Mouse (Mus musculus): Measurements from ENCODE around the gene Zfp213. TPM values are rescaled to one million over a fixed set of nuclear protein-coding genes. Genes with fewer than 3 reads are reported as not detected.

Gene Zfp213
- total and polyA plus RNA-seq, 2 experiments from 2014 or later = 10.9 to 18.8 TPM

- Histone ChIP-seq H3K4me3 (ENCODE audit: low read depth, low read length) (peak overlapping the region; percentile 81; the same call in 1 of the 2 replicates), H3K4me1 (ENCODE audit: insufficient read depth) (no peaks in the 10 kb centered on the region), H3K36me3 (ENCODE audit: insufficient read depth) (no peaks in the 10 kb centered on the region), H3K27ac (ENCODE audit: low read depth, low read length) (no peak overlapping the region), H3K4me2 (ENCODE audit: low read depth) (peak overlapping the region; percentile 52; the same call in 1 of the 2 replicates), H3K9me3 (ENCODE audit: low read length) (no peaks in the 10 kb centered on the region), H3K27me3 (ENCODE audit: insufficient read depth, low read length) (peaks cover 5% of the 10 kb centered on the region; the same call in 1 of the 2 replicates), H3K9ac (no peak overlapping the region)
- no peak for TF ChIP-seq CTCF (IDR thresholded peaks at IDR 0.05; ENCODE audit: low read depth)
- 12% methylated on average over 6 of the region's 6 CpGs for WGBS
- ATAC-seq (no peak), DNase-seq (no peak)
These were observed 18.2 kb downstream of the Zfp213 start for GRCm38 (mm10) chr17:23545841-23546240.

- no peak for ATAC-seq
- DNase-seq = no peak
- WGBS = 90% methylated on average over 1 of the region's 1 CpGs
- H3K4me2 ChIP-seq (ENCODE audit: low read depth) = no peak overlapping the region
- H3K9ac ChIP-seq = no peak overlapping the region
- H3K4me3 ChIP-seq (ENCODE audit: low read depth, low read length) = no peak overlapping the region
- no peaks in the 10 kb centered on the region for H3K4me1 ChIP-seq (ENCODE audit: insufficient read depth)
- H3K36me3 ChIP-seq (ENCODE audit: insufficient read depth) = no peaks in the 10 kb centered on the region
- H3K27ac ChIP-seq (ENCODE audit: low read depth, low read length) = no peak overlapping the region
- H3K9me3 ChIP-seq (ENCODE audit: low read length) = no peaks in the 10 kb centered on the region
- TF ChIP-seq CTCF (IDR thresholded peaks at IDR 0.05; ENCODE audit: low read depth) = no peak
- H3K27me3 ChIP-seq (ENCODE audit: insufficient read depth, low read length) = peaks cover 5% of the 10 kb centered on the region; the same call in 1 of the 2 replicates
These were observed 19.3 kb downstream of the Zfp213 start for GRCm38 (mm10) chr17:23544766-23545165.

- no peak for TF ChIP-seq CTCF (IDR thresholded peaks at IDR 0.05; ENCODE audit: low read depth)
- ATAC-seq (no peak), DNase-seq (no peak)
- Histone ChIP-seq H3K9ac (no peak overlapping the region), H3K9me3 (ENCODE audit: low read length) (no peaks in the 10 kb centered on the region), H3K4me3 (ENCODE audit: low read depth, low read length) (no peak overlapping the region), H3K4me2 (ENCODE audit: low read depth) (no peak overlapping the region), H3K27me3 (ENCODE audit: insufficient read depth, low read length) (peaks cover 12% of the 10 kb centered on the region), H3K4me1 (ENCODE audit: insufficient read depth) (no peaks in the 10 kb centered on the region), H3K36me3 (ENCODE audit: insufficient read depth) (no peaks in the 10 kb centered on the region), H3K27ac (ENCODE audit: low read depth, low read length) (no peak overlapping the region)
- 76% methylated on average over 4 of the region's 4 CpGs for WGBS
These were observed 20.1 kb downstream of the Zfp213 start for GRCm38 (mm10) chr17:23543983-23544382.

GRCm38 (mm10) chr17:23543325-23543724 is 20.7 kb downstream of the Zfp213 start:
- H3K27me3 ChIP-seq (ENCODE audit: insufficient read depth, low read length) = peaks cover 18% of the 10 kb centered on the region
- TF ChIP-seq CTCF (IDR thresholded peaks at IDR 0.05; ENCODE audit: low read depth) = no peak
- H3K9ac ChIP-seq = no peak overlapping the region
- H3K36me3 ChIP-seq (ENCODE audit: insufficient read depth) = no peaks in the 10 kb centered on the region
- no peak overlapping the region for H3K4me3 ChIP-seq (ENCODE audit: low read depth, low read length)
- H3K4me2 ChIP-seq (ENCODE audit: low read depth) = no peak overlapping the region
- H3K27ac ChIP-seq (ENCODE audit: low read depth, low read length) = no peak overlapping the region
- 0 out of 2 replicates have a peak, but pooled peaks cover under 1% of the 10 kb centered on the region for H3K4me1 ChIP-seq (ENCODE audit: insufficient read depth)
- ATAC-seq = no peak
- 61% methylated on average over 5 of the region's 5 CpGs for WGBS
- DNase-seq = no peak
- H3K9me3 ChIP-seq (ENCODE audit: low read length) = no peaks in the 10 kb centered on the region

- 46% methylated on average over 4 of the region's 4 CpGs for WGBS
- no peak overlapping the region for H3K4me2 ChIP-seq (ENCODE audit: low read depth)
- H3K27me3 ChIP-seq (ENCODE audit: insufficient read depth, low read length) = peaks cover 23% of the 10 kb centered on the region
- no peak overlapping the region for H3K9ac ChIP-seq
- no peaks in the 10 kb centered on the region for H3K9me3 ChIP-seq (ENCODE audit: low read length)
- no peak overlapping the region for H3K4me3 ChIP-seq (ENCODE audit: low read depth, low read length)
- no peak for DNase-seq
- no peaks in the 10 kb centered on the region for H3K36me3 ChIP-seq (ENCODE audit: insufficient read depth)
- 0 out of 2 replicates have a peak, but pooled peaks cover 4% of the 10 kb centered on the region for H3K4me1 ChIP-seq (ENCODE audit: insufficient read depth)
- no peak overlapping the region for H3K27ac ChIP-seq (ENCODE audit: low read depth, low read length)
- no peak for ATAC-seq
- TF ChIP-seq CTCF (IDR thresholded peaks at IDR 0.05; ENCODE audit: low read depth) = no peak
These were observed 21.2 kb downstream of the Zfp213 start for GRCm38 (mm10) chr17:23542835-23543234.

GRCm38 (mm10) chr17:23542004-23542720 is 21.9 kb downstream of the Zfp213 start:
- DNase-seq = no peak
- Histone ChIP-seq H3K27ac (ENCODE audit: low read depth, low read length) (no peak overlapping the region), H3K4me1 (ENCODE audit: insufficient read depth) (0 out of 2 replicates have a peak, but pooled peaks cover 4% of the 10 kb centered on the region), H3K27me3 (ENCODE audit: insufficient read depth, low read length) (peaks cover 29% of the 10 kb centered on the region), H3K36me3 (ENCODE audit: insufficient read depth) (no peaks in the 10 kb centered on the region), H3K9ac (no peak overlapping the region), H3K4me3 (ENCODE audit: low read depth, low read length) (no peak overlapping the region), H3K9me3 (ENCODE audit: low read length) (no peaks in the 10 kb centered on the region), H3K4me2 (ENCODE audit: low read depth) (no peak overlapping the region)
- TF ChIP-seq CTCF (IDR thresholded peaks at IDR 0.05; ENCODE audit: low read depth) = no peak
- 11% methylated on average over 12 of the region's 12 CpGs for WGBS
- ATAC-seq = no peak

Data from forebrain, postnatal 0 days (tissue).